Mouse (Mus musculus) limb, embryonic 14.5 days (tissue): ENCODE results near the gene Noxa1. TPM values are rescaled to one million over a fixed set of nuclear protein-coding genes. Genes with fewer than 3 reads are reported as not detected.

Experiments used
- ATAC-seq: fragments of 200-750 bp; cut with Nextera tagmentation; 2 replicates; pipeline ENCODE4 v1.8.0; 2017; ENCODE audit warnings: low read depth, moderate number of reproducible peaks, moderate TSS enrichment; ENCODE audit not compliant: low FRiP score
- DNase-seq: peaks from one replicate; pipeline ENCODE4 v3.0.0-alpha.2; 2015; ENCODE audit warnings: low spot score
- H3K27ac ChIP-seq: fragments of 300-500 bp; sonication (generic); replicated peaks from 2 replicates; pipeline ENCODE4 v1.5.1; 2014; ENCODE audit warnings: low read depth, mild to moderate bottlenecking, low read length, moderate library complexity, mixed read lengths
- H3K27me3 ChIP-seq: fragments of 300-500 bp; sonication (generic); 2 replicates; pipeline ENCODE4 v1.6.1; 2014; ENCODE audit warnings: low read length, mixed read lengths; ENCODE audit not compliant: control insufficient read depth, insufficient read depth
- H3K36me3 ChIP-seq: fragments of 300-500 bp; sonication (generic); 2 replicates; pipeline ENCODE4 v1.6.1; 2014; ENCODE audit warnings: mild to moderate bottlenecking, low read length, moderate library complexity, mixed read lengths; ENCODE audit not compliant: control insufficient read depth, insufficient read depth
- H3K4me1 ChIP-seq: fragments of 300-500 bp; sonication (generic); 2 replicates; pipeline ENCODE4 v1.6.1; 2014; ENCODE audit warnings: antibody characterized with exemption, low read length, mixed read lengths; ENCODE audit not compliant: control insufficient read depth, insufficient read depth
- H3K4me2 ChIP-seq: fragments of 300-500 bp; sonication (generic); replicated peaks from 2 replicates; pipeline ENCODE4 v1.6.1; 2014; ENCODE audit warnings: low read depth, mild to moderate bottlenecking, low read length, moderate library complexity; ENCODE audit not compliant: severe bottlenecking
- H3K4me3 ChIP-seq: fragments of 300-500 bp; sonication (generic); replicated peaks from 2 replicates; pipeline ENCODE4 v1.5.1; 2014; ENCODE audit warnings: low read length
- H3K9ac ChIP-seq: fragments of 300-500 bp; sonication (generic); 2 replicates; pipeline ENCODE4 v1.6.1; 2014; ENCODE audit warnings: mild to moderate bottlenecking, low read depth, low read length, moderate library complexity; ENCODE audit not compliant: severe bottlenecking
- H3K9me3 ChIP-seq: fragments of 300-500 bp; sonication (generic); 2 replicates; pipeline ENCODE4 v1.6.1; 2016; ENCODE audit warnings: low read length; ENCODE audit not compliant: control insufficient read depth
- POLR2A ChIP-seq: fragments of 200-500 bp; IDR thresholded peaks from 2 replicates; pipeline ENCODE4 v1.8.0; 2012; ENCODE audit warnings: inconsistent platforms, mild to moderate bottlenecking, moderate library complexity, borderline replicate concordance; ENCODE audit not compliant: insufficient read depth, insufficient read length; ENCODE audit errors: extremely low read depth
- WGBS: fragments of 180-500 bp; shearing (Covaris S2); extraction: QIAGEN DNeasy Blood & Tissue Kit; methylation state at CpG from one replicate; pipeline ENCODE4 v1.1.7; 2014; 5-methylcytosine and 5-hydroxymethylcytosine counted together
- polyA plus RNA-seq, 2 experiments: library from polyadenylated mRNA; depleted of rRNA in 1 of 2; stranded (reverse) in 1 of 2; unstranded in 1 of 2; fragments of >200 nt; fragmentation: Nextera tagmentation in 1 of 2; extraction: Ambion mirVana in 1 of 2; gene quantifications; 2 replicates each; pipeline versions ENCODE4 v1.2.1 to v1.2.3; 2012 to 2014

Noxa1 gene
- polyA plus RNA-seq, 2 experiments, result 0.13 to 0.15 TPM

DNA sequence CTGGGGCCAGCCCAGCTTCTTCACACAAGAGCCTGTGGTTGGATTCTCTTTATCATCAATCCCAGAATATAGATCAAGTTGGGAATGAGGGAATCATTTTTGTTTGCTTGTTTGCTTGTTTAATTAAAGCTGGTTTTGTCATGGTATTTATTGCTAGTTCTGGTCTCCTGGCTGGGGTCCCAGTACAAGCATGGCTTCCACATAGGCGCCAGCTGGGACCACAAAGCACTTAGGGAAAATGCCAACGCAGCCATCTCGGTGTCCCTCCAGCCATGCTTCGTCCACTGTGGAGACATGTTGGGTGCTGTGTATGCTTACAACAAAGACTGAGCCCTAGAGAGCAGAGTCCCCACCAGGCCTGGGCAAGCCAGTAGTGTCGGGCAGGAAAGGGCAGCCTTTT lies 9.4 kb downstream of the Noxa1 start:
- Histone ChIP-seq H3K27me3 (no peaks in the 10 kb centered on the region), H3K4me2 (no peak overlapping the region), H3K4me3 (no peak overlapping the region), H3K9me3 (no peaks in the 10 kb centered on the region), H3K36me3 (no peaks in the 10 kb centered on the region), H3K9ac (no peak overlapping the region), H3K27ac (no peak overlapping the region), H3K4me1 (no peaks in the 10 kb centered on the region)
- DNase-seq (no peak), ATAC-seq (no peak)
- no peak for TF ChIP-seq POLR2A
- WGBS, result 81% methylated on average over 5 of the region's 5 CpGs

DNA sequence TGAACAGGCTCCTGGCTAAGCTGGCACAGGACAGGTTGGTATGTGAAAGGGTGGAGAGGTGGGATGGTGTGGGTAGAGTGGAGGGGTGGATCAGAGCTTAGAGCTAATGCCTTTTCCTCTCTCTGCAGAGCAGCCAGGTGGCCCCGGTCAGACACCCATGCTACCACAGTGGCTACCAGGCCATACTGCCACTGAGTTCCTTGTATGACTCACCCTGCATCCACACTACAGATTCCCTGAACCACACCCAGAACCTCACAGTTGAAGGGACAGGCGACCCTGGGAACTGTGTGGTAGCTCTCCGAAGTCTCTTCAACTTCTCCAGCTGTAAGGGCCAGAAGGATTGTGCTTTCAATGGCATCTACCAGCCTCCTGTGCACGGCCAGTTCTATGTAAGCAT lies 11.3 kb downstream of the Noxa1 start:
- 80% methylated on average over 4 of the region's 4 CpGs for WGBS
- no peak for TF ChIP-seq POLR2A

DNA sequence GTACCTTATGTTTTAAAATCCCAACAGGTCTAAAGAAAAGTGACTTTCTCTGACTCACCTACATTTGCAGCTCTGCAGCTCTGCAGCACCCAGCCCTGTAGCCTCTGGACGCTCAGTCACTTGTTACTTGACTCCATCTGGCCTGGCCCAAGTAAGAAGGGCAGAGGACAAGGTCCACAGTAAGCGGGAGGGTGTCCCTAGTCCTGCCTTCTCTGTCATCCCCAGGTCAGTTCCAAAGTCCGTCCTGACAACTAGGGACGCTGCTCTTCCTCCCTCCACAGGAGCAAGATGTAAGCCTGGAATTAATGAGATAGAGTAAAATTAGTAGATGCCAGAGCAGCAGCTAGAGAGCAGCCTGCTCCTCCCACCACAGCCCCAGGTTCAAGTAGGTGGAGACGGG lies 14.9 kb downstream of the Noxa1 start, which contains the start of gene Entpd8:
Gene Entpd8 (plus strand): TSS at position 229 of the 400 bp plus-strand sequence.
- no peak for TF ChIP-seq POLR2A
- ATAC-seq, result no peak
- no peaks in the 10 kb centered on the region for H3K36me3 ChIP-seq
- H3K4me3 ChIP-seq, result no peak within 1 kb of the TSS
- H3K27me3 ChIP-seq, result no peaks in the 10 kb centered on the region
- 56% methylated on average over 5 of the region's 5 CpGs for WGBS
- no peak for DNase-seq
- H3K9me3 ChIP-seq, result no peaks in the 10 kb centered on the region
- no peaks in the 10 kb centered on the region for H3K4me1 ChIP-seq
- H3K4me2 ChIP-seq, result no peak within 1 kb of the TSS
- no peak within 1 kb of the TSS for H3K9ac ChIP-seq
- no peak within 1 kb of the TSS for H3K27ac ChIP-seq

More for the DNA sequence above, 11.3 kb downstream of the Noxa1 start:
- no peaks in the 10 kb centered on the region for H3K9me3 ChIP-seq
- no peaks in the 10 kb centered on the region for H3K36me3 ChIP-seq
- no peak for DNase-seq
- H3K4me1 ChIP-seq, result no peaks in the 10 kb centered on the region
- H3K4me2 ChIP-seq, result no peak overlapping the region
- H3K27ac ChIP-seq, result no peak overlapping the region
- no peaks in the 10 kb centered on the region for H3K27me3 ChIP-seq
- H3K9ac ChIP-seq, result no peak overlapping the region
- H3K4me3 ChIP-seq, result no peak overlapping the region
- ATAC-seq, result no peak

DNA sequence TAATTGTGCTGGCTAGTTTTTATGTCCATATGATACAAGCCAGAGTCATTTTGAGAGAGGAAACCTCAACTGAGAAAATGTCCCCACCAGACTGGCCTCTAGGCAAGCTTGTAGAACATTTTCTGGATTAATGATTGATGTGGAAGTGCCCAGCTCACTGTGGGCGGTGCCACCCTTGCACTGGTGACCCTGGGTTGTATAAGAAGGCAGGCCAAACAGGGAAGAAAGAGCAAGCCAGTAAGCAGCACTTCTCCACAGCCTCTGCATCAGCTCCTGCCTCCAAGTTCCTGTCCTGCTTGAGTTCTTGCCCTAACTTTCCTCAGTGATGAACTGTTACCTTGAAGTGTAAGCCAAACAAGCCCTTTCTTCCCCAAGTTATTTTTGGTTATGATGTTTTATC lies 16.0 kb downstream of the Noxa1 start:
- no peak overlapping the region for H3K27ac ChIP-seq
- H3K4me3 ChIP-seq, result no peak overlapping the region
- no peaks in the 10 kb centered on the region for H3K4me1 ChIP-seq
- H3K27me3 ChIP-seq, result no peaks in the 10 kb centered on the region
- no peaks in the 10 kb centered on the region for H3K36me3 ChIP-seq
- 75% methylated on average over 1 of the region's 1 CpGs for WGBS
- ATAC-seq (no peak), DNase-seq (no peak)
- H3K9me3 ChIP-seq, result no peaks in the 10 kb centered on the region
- no peak for TF ChIP-seq POLR2A
- no peak overlapping the region for H3K9ac ChIP-seq
- no peak overlapping the region for H3K4me2 ChIP-seq

DNA sequence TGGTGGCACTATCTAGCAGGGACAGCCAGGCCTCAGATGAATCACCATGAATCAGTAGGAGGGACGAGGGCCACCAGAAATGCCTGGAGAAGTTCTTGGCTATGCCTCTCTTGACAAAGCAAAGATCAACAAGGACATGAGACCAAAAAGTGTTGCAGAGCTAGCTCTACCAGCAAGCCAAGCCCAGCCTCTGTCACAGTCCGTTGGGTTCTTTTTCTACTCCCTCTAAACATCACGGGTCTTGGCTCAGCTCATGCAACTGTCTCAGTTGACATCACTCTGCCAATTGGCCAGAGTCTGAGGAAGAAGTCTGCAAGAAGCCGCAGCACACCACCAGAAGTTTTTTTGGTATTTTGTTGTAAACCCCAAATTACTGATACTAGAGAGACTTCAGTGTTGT lies 19.4 kb downstream of the Noxa1 start:
- Histone ChIP-seq H3K9me3 (no peaks in the 10 kb centered on the region), H3K4me1 (no peaks in the 10 kb centered on the region), H3K9ac (no peak overlapping the region), H3K4me2 (no peak overlapping the region), H3K36me3 (no peaks in the 10 kb centered on the region), H3K27ac (no peak overlapping the region), H3K4me3 (no peak overlapping the region), H3K27me3 (no peaks in the 10 kb centered on the region)
- no peak for TF ChIP-seq POLR2A
- no peak for ATAC-seq
- 59% methylated on average over 4 of the region's 4 CpGs for WGBS
- DNase-seq, result no peak

DNA sequence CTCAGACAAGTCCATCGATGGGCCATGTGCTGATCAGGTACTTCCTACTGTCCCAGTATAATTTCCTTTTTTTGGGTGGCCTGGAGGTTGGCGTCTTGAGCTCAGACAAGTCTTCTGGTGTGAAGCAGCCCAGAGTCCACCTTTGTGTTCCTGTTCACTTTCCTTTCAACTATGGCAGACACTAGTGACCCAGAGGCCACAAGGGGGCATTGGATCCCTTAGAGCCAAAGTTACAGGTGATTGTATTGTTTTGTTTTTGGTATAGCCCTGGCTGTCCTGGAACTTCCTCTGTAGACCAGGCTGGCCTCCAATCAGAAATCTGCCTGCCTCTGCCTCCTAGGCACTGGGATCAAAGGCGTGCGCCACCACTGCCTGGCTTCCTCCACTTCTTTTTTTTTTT lies 22.6 kb downstream of the Noxa1 start:
- H3K27ac ChIP-seq, result no peak overlapping the region
- DNase-seq, result no peak
- H3K4me3 ChIP-seq, result no peak overlapping the region
- no peak for TF ChIP-seq POLR2A
- no peaks in the 10 kb centered on the region for H3K36me3 ChIP-seq
- 97% methylated on average over 4 of the region's 4 CpGs for WGBS
- no peaks in the 10 kb centered on the region for H3K27me3 ChIP-seq
- no peak overlapping the region for H3K9ac ChIP-seq
- no peak overlapping the region for H3K4me2 ChIP-seq
- H3K4me1 ChIP-seq, result no peaks in the 10 kb centered on the region
- ATAC-seq, result no peak
- H3K9me3 ChIP-seq, result no peaks in the 10 kb centered on the region
